Mouse (Mus musculus) Muller cell, postnatal 12 days (primary cell): ENCODE results near the gene Gm20843.
"Not testable (repeated sequence)": the region's sequence is repeated elsewhere in the genome, so short reads cannot be mapped to it uniquely, and the experiment has no call there.

Source experiments
- DNase-seq: peaks from one replicate; pipeline ENCODE4 v3.0.0-alpha.2; 2015; ENCODE audit errors: inconsistent ontology term

Gene Gm20843

DNA sequence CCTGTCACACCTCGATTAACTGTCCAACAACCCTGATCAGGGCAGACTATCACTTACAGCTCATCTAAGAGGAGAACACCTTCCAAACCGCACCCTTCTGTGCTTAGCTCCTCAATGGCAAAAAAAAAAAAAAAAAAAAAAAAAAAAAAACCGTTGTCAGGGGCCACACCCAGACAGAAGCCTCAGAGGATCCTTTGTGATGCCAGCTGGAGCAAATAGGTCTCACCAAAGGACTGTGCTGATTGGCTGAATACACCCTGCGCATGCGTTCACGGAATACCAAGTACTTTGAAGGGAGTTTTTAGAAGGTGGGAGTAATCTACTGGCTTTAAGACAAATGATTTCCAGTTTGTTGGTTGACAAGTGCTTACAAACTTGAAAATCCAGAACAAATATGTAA is at the start of gene Gm20843:
Gene Gm20843, minus strand, starts transcription at position 101 of the 400 bp plus-strand sequence.
- not testable (repeated sequence) for DNase-seq
